Mouse (Mus musculus) ES-Bruce4 (cell line): ENCODE data around the gene Ninj2. TPM values are rescaled to one million over a fixed set of nuclear protein-coding genes. Genes with fewer than 3 reads are reported as not detected.

Source experiments
- H3K27ac ChIP-seq: 2 replicates; pipeline ENCODE4 v1.5.1; 2012; ENCODE audit warnings: low read length, inconsistent platforms; ENCODE audit not compliant: insufficient read depth
- H3K27me3 ChIP-seq: 2 replicates; pipeline ENCODE4 v1.6.1; 2012; ENCODE audit warnings: mild to moderate bottlenecking, low read length, inconsistent platforms; ENCODE audit not compliant: control insufficient read depth, poor library complexity, insufficient read depth, severe bottlenecking
- H3K36me3 ChIP-seq: 2 replicates; pipeline ENCODE4 v1.6.1; 2012; ENCODE audit warnings: inconsistent platforms, mild to moderate bottlenecking, low read length, moderate library complexity; ENCODE audit not compliant: control insufficient read depth, poor library complexity, insufficient read depth, severe bottlenecking
- H3K4me1 ChIP-seq: one replicate; pipeline ENCODE4 v1.8.1; 2011; ENCODE audit warnings: low read length; ENCODE audit not compliant: control insufficient read depth, insufficient read depth
- H3K4me3 ChIP-seq: 2 replicates; pipeline ENCODE4 v1.5.1; 2011; ENCODE audit warnings: low read depth, mild to moderate bottlenecking, low read length
- H3K9ac ChIP-seq: 2 replicates; pipeline ENCODE4 v1.6.1; 2012; ENCODE audit warnings: low read depth, mild to moderate bottlenecking, inconsistent platforms; ENCODE audit not compliant: poor library complexity, severe bottlenecking
- H3K9me3 ChIP-seq: replicated peaks from 2 replicates; pipeline ENCODE4 v1.6.1; 2012; ENCODE audit warnings: mild to moderate bottlenecking, low read length, inconsistent platforms; ENCODE audit not compliant: control insufficient read depth, poor library complexity, insufficient read depth, severe bottlenecking
- CTCF ChIP-seq: IDR thresholded peaks from one replicate; pipeline ENCODE4 v1.8.1; 2011; ENCODE audit warnings: low read depth, low read length
- EP300 ChIP-seq: IDR thresholded peaks from 2 replicates; pipeline ENCODE4 v1.6.1; 2011; ENCODE audit warnings: low read depth, low read length; ENCODE audit not compliant: insufficient read depth
- POLR2A ChIP-seq: IDR thresholded peaks from one replicate; pipeline ENCODE4 v1.8.1; 2011; ENCODE audit warnings: low read length; ENCODE audit not compliant: insufficient read depth
- polyA plus RNA-seq: library from polyadenylated mRNA; stranded (reverse); fragments of >200 nt; gene quantifications from 2 replicates; pipeline ENCODE4 v1.2.4, GENCODE M21; 2011; ENCODE audit warnings: low read depth; ENCODE audit not compliant: missing spikeins, insufficient read depth, insufficient read length

Ninj2 gene
- polyA plus RNA-seq, 1 experiment, result 0.75 TPM

DNA sequence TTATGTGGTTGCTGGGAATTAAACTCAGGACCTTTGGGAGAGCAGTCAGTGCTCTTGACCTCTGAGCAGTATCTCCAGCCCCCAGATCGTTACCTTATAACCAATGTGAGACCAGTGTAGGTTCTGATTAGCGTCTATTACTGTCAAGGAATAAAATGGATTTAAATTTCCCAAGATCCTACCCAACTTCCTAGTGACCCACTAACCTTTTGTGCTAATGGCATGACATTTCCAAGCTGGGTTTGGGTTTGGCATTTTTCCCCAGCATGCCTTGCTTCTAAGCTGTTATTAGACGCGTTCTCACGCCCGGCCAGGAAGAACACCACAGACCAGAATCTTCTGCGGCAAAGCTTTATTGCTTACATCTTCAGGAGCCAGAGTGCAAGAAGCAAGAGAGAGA is 34.2 kb downstream of the Ninj2 start:
- no peak for TF ChIP-seq POLR2A
- no peak for TF ChIP-seq CTCF
- TF ChIP-seq EP300, result no peak
- H3K4me1 ChIP-seq, result no peaks in the 10 kb centered on the region
- no peak overlapping the region for H3K4me3 ChIP-seq
- no peak overlapping the region for H3K27ac ChIP-seq
- H3K27me3 ChIP-seq, result no peaks in the 10 kb centered on the region
- peaks cover 14% of the 10 kb centered on the region for H3K9me3 ChIP-seq
- no peaks in the 10 kb centered on the region for H3K36me3 ChIP-seq
- H3K9ac ChIP-seq, result no peak overlapping the region

DNA sequence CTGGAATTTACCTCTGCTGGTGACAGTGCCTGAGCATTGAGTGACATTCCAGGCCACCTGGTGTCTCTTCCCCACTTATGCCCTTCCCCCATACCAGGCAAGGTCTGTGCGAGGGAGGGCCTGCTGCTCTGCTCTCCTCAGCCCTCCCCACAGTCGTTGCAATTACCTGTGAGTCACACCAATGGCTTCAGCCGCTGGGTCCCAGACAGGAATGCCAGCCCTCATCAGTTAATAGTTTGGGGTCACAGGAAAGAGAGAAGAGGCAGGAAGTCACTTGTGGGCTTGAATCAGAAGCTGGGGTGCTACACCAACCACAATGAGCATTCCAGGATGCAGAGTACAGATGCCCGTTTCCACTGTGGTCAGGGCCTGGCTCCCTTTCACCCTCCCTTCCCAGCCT is 41.6 kb downstream of the Ninj2 start:
- no peak for TF ChIP-seq EP300
- no peak for TF ChIP-seq CTCF
- TF ChIP-seq POLR2A, result no peak
- Histone ChIP-seq H3K4me1 (no peaks in the 10 kb centered on the region), H3K27me3 (no peaks in the 10 kb centered on the region), H3K27ac (no peak overlapping the region), H3K9ac (no peak overlapping the region), H3K36me3 (no peaks in the 10 kb centered on the region), H3K4me3 (no peak overlapping the region), H3K9me3 (peaks cover 11% of the 10 kb centered on the region)

DNA sequence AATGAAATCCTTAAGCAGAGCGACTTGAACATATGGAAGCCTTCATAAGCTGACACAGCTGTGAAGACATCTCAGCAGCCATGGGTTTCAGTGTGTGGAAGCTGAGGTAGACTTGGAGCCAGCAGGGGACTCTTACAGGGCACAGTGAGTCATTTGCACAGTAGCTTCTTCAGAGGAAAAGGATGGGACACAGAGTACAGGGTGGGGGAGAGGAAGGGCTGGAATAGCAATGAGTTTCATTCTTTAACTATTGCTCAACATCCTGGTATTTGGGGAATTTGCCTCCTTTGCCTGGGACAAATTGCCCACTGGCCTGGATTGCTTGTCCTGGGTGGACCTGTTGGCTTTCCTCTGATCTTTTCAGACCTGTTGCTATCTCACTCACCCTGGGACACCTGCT is 52.3 kb downstream of the Ninj2 start:
- no peak for TF ChIP-seq CTCF
- no peak for TF ChIP-seq POLR2A

DNA sequence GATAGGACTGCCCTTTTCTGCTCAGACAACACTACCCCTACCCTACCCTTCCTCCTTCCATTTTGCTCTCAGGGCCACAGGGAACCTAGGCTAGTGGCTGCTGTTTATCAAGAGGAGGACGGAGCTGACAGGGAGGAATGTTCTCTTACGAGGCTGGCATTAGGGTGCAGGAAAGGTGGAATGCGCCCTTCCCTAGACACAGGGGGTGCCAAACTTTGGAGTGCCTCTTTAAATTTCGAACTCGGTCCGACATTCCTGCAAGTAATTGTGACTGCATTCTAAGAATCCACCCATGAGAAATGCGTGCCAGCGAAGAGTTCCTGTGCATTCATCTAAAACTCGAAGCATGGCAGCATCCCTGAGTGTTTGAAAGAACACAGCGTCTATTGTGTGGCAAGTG is 53.5 kb downstream of the Ninj2 start:
- H3K27me3 ChIP-seq, result no peaks in the 10 kb centered on the region
- H3K9ac ChIP-seq, result no peak overlapping the region
- no peak for TF ChIP-seq EP300
- no peak for TF ChIP-seq CTCF
- no peak for TF ChIP-seq POLR2A
- no peaks in the 10 kb centered on the region for H3K36me3 ChIP-seq
- H3K4me1 ChIP-seq, result no peaks in the 10 kb centered on the region
- H3K27ac ChIP-seq, result no peak overlapping the region
- H3K4me3 ChIP-seq, result no peak overlapping the region
- H3K9me3 ChIP-seq, result no peaks in the 10 kb centered on the region

More for the DNA sequence above, 52.3 kb downstream of the Ninj2 start:
- no peak overlapping the region for H3K27ac ChIP-seq
- H3K27me3 ChIP-seq, result no peaks in the 10 kb centered on the region
- H3K36me3 ChIP-seq, result no peaks in the 10 kb centered on the region
- H3K9ac ChIP-seq, result no peak overlapping the region
- no peaks in the 10 kb centered on the region for H3K9me3 ChIP-seq
- no peak overlapping the region for H3K4me3 ChIP-seq
- H3K4me1 ChIP-seq, result no peaks in the 10 kb centered on the region

DNA sequence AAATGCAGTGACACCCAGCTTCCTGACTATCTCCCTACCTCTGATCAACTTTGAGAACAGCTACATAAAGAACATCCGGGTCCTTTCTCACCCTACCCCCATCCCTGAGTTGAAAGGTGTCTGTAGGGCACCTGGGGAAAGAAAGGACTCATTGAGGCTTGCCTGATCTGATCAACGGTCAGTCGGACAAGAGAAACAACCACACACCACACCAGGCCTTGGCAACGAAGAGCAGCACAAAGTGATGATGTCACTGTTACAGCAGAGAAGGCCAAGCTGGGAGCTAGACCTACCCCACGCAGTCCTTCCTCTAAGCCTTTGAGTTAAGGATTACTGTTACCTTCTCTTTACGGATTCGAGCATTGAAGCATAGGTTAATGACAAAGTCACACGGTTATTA is 54.3 kb downstream of the Ninj2 start:
- Histone ChIP-seq H3K36me3 (no peaks in the 10 kb centered on the region), H3K27me3 (no peaks in the 10 kb centered on the region), H3K27ac (no peak overlapping the region), H3K9ac (no peak overlapping the region), H3K9me3 (no peaks in the 10 kb centered on the region), H3K4me3 (no peak overlapping the region), H3K4me1 (no peaks in the 10 kb centered on the region)
- TF ChIP-seq EP300, result no peak
- TF ChIP-seq POLR2A, result no peak
- no peak for TF ChIP-seq CTCF

DNA sequence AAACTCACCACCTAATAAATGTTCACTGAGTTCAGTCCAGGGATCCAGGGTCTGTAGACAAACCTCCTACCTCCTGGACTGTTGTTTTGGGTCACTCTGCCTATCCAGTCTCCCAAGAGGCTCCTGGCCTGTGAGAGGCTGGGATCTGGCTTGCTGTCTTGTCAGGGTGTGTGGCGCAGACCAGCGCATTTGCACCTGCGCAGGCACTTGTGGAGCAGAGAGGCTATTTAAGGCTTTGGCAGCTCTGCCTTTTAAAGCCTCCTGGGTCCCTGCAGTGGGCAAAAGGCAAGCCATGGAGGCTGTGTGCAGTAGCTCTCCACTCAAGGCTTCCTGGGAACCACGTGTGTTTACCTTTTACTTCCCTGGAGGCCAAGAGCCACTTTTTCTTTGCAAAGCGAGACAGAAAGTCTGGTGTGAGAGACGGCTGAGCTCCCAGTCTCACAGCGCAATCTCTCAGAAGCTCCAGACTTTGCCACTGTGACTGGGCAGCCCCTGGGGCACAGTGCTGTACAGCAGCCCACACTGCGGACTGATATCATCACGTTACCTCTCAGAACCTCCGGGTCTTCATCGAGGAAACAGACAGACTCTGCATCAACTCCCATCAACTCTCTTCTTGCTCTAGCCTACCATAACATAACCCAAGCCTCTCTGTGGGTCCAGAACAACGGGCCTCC is 55.7 kb downstream of the Ninj2 start:
- H3K27me3 ChIP-seq, result no peaks in the 10 kb centered on the region
- no peaks in the 10 kb centered on the region for H3K9me3 ChIP-seq
- TF ChIP-seq EP300 (no peak), POLR2A (no peak)
- H3K36me3 ChIP-seq, result no peaks in the 10 kb centered on the region
- H3K4me3 ChIP-seq, result no peak overlapping the region
- no peak overlapping the region for H3K27ac ChIP-seq
- no peaks in the 10 kb centered on the region for H3K4me1 ChIP-seq
- no peak overlapping the region for H3K9ac ChIP-seq
